Mouse (Mus musculus) stomach, postnatal 0 days (tissue): Measurements from ENCODE around the gene Vwce. TPM values are rescaled to one million over a fixed set of nuclear protein-coding genes. Genes with fewer than 3 reads are reported as not detected.

ENCODE experiments used
- ATAC-seq: fragments of 200-750 bp; cut with Nextera tagmentation; 2 replicates; pipeline ENCODE4 v1.8.0; 2017; ENCODE audit not compliant: low FRiP score, low TSS enrichment
- DNase-seq: peaks from one replicate; pipeline ENCODE4 v3.0.0-alpha.2; 2016; ENCODE audit warnings: low spot score
- H3K27ac ChIP-seq: fragments of 300-500 bp; sonication (generic); replicated peaks from 2 replicates; pipeline ENCODE4 v1.5.1; 2014; ENCODE audit warnings: mild to moderate bottlenecking, control low read depth
- H3K27me3 ChIP-seq: fragments of 300-500 bp; sonication (generic); 2 replicates; pipeline ENCODE4 v1.6.1; 2014; ENCODE audit warnings: low read length; ENCODE audit not compliant: control insufficient read depth, insufficient read depth
- H3K36me3 ChIP-seq: fragments of 300-500 bp; sonication (generic); 2 replicates; pipeline ENCODE4 v1.6.1; 2014; ENCODE audit warnings: low read length, mixed read lengths; ENCODE audit not compliant: control insufficient read depth, insufficient read depth
- H3K4me1 ChIP-seq: fragments of 300-500 bp; sonication (generic); replicated peaks from 2 replicates; pipeline ENCODE4 v1.6.1; 2014; ENCODE audit warnings: antibody characterized with exemption; ENCODE audit not compliant: control insufficient read depth, insufficient read depth
- H3K4me2 ChIP-seq: fragments of 300-500 bp; sonication (generic); replicated peaks from 2 replicates; pipeline ENCODE4 v1.6.1; 2014; ENCODE audit warnings: low read depth, mild to moderate bottlenecking, control low read depth, moderate library complexity
- H3K4me3 ChIP-seq: fragments of 300-500 bp; sonication (generic); 2 replicates; pipeline ENCODE4 v1.5.1; 2014; ENCODE audit warnings: low read depth, low read length, control low read depth
- H3K9ac ChIP-seq: fragments of 300-500 bp; sonication (generic); 2 replicates; pipeline ENCODE4 v1.6.1; 2014; ENCODE audit warnings: mild to moderate bottlenecking, low read length, control low read depth, mixed read lengths
- H3K9me3 ChIP-seq: fragments of 300-500 bp; sonication (generic); 2 replicates; pipeline ENCODE4 v1.6.1; 2016; ENCODE audit warnings: low read length; ENCODE audit not compliant: control insufficient read depth
- CTCF ChIP-seq: IDR thresholded peaks from 2 replicates; pipeline ENCODE4 v1.5.1; 2016; ENCODE audit warnings: antibody characterized with exemption, low read depth, mild to moderate bottlenecking, moderate library complexity
- EP300 ChIP-seq: optimal IDR thresholded peaks from 2 replicates; pipeline ENCODE3; 2016; ENCODE audit warnings: antibody characterized with exemption
- WGBS: fragments of 180-500 bp; shearing (Covaris S2); extraction: QIAGEN DNeasy Blood & Tissue Kit; methylation state at CpG from one replicate; pipeline ENCODE4 v1.1.7; 2014; 5-methylcytosine and 5-hydroxymethylcytosine counted together
- polyA plus RNA-seq: library from polyadenylated mRNA; unstranded; fragments of >200 nt; fragmentation: Nextera tagmentation; extraction: Ambion mirVana; gene quantifications from 2 replicates; pipeline ENCODE4 v1.2.1, GENCODE M21; 2015

The Vwce gene
- polyA plus RNA-seq, 1 experiment from 2014 or later, result 0.51 TPM

DNA sequence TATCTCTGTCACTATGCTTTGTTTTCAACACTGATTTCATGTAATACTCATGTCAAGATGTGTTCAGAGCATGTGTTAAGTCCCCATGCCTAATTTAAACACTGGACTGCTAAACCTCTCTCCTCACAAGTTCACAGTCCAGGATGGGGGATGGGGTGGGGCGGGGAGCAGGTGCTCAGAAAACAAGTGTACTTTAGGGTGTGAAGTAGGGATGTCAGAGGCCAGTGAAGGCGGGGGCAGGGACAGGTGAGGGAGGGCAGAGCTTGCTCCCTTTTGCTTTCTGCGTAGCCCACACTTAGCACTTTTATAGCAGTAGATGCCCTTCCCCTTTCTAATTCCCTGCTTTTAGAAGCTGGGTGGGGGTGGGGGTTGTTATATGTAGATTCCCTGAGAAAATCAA lies 31.1 kb downstream of the Vwce start:
- H3K27me3 ChIP-seq, result no peaks in the 10 kb centered on the region
- H3K36me3 ChIP-seq, result no peaks in the 10 kb centered on the region
- no peak overlapping the region for H3K9ac ChIP-seq
- TF ChIP-seq EP300, result no peak
- no peak for TF ChIP-seq CTCF
- no peak overlapping the region for H3K4me2 ChIP-seq
- H3K4me3 ChIP-seq, result no peak overlapping the region
- no peak for DNase-seq
- no peaks in the 10 kb centered on the region for H3K9me3 ChIP-seq
- ATAC-seq, result no peak
- no peak overlapping the region for H3K27ac ChIP-seq
- H3K4me1 ChIP-seq, result no peaks in the 10 kb centered on the region
- WGBS, result 63% methylated on average over 3 of the region's 3 CpGs

DNA sequence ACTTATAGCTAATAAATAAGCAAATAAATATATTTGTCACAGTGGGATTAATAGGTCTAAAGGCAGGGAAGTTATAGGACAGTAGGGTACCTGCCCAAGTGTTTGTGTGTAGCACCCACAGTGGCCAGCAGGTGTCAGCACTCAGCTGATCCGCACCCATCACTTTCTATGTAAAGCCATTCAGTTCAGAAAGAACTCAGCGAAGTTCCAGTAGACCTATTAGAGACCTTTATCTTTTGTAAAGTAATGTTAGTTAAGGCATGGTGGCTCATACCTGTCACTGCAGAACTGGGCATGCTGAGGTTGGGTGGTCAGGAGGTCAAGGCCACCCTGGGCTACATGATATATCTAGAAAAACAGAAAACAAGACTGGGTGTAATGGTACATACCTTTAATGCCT lies 31.5 kb downstream of the Vwce start:
- Histone ChIP-seq H3K9me3 (no peaks in the 10 kb centered on the region), H3K36me3 (no peaks in the 10 kb centered on the region), H3K4me1 (no peaks in the 10 kb centered on the region), H3K27ac (no peak overlapping the region), H3K27me3 (no peaks in the 10 kb centered on the region), H3K4me3 (no peak overlapping the region), H3K4me2 (no peak overlapping the region), H3K9ac (no peak overlapping the region)
- ATAC-seq (0 out of 2 replicates have a peak, but pooled peaks have one; percentile 11), DNase-seq (peak; percentile 78)
- no peak for TF ChIP-seq EP300
- TF ChIP-seq CTCF, result peak; percentile 89
- WGBS, result 6% methylated on average over 2 of the region's 2 CpGs

GRCm38 (mm10) chr19:10671319-10671718 lies 37.3 kb downstream of the Vwce start:
- H3K36me3 ChIP-seq, result no peaks in the 10 kb centered on the region
- peak; percentile 62 for DNase-seq
- no peak overlapping the region for H3K9ac ChIP-seq
- no peak overlapping the region for H3K27ac ChIP-seq
- TF ChIP-seq EP300, result peak; percentile 1
- TF ChIP-seq CTCF, result no peak
- no peak overlapping the region for H3K4me3 ChIP-seq
- H3K4me2 ChIP-seq, result no peak overlapping the region
- 70% methylated on average over 4 of the region's 4 CpGs for WGBS
- ATAC-seq, result peak; percentile 36
- no peaks in the 10 kb centered on the region for H3K27me3 ChIP-seq
- no peaks in the 10 kb centered on the region for H3K9me3 ChIP-seq
- H3K4me1 ChIP-seq, result no peaks in the 10 kb centered on the region

DNA sequence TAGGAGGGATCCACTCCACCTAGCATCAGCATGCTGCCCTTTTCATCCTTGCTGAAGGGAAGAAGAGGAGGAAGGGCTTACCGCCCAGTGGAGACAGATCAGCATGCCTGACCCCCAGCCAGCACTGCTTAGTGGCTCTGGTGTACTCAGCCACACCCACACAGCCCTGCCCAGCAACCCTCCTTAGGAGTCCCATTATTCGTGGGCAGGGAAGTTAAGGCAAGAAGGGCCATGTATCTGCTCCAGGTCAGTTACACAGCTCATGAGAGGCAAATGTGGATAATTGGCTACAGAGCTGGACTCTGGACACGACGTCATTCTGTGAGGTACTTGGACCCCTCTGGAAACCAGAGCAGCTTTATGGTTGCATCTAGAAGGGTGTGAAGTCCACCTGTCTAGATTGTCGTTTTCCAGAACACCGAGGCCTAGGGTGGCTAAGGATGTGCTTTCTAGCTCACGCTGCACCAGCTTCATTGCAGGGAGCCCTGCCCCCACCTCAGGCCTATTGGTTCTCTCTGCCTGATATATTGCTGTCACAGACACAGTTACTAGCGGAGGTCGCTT lies 37.9 kb downstream of the Vwce start:
- Histone ChIP-seq H3K9me3 (no peaks in the 10 kb centered on the region), H3K4me3 (no peak overlapping the region), H3K27me3 (no peaks in the 10 kb centered on the region), H3K4me2 (no peak overlapping the region), H3K9ac (no peak overlapping the region), H3K36me3 (no peaks in the 10 kb centered on the region), H3K4me1 (no peaks in the 10 kb centered on the region), H3K27ac (no peak overlapping the region)
- DNase-seq (peak; percentile 67), ATAC-seq (peak; percentile 27)
- peak; percentile 45 for TF ChIP-seq EP300
- no peak for TF ChIP-seq CTCF
- 60% methylated on average over 9 of the region's 9 CpGs for WGBS

GRCm38 (mm10) chr19:10673275-10673674 lies 39.3 kb downstream of the Vwce start:
- Histone ChIP-seq H3K9ac (no peak overlapping the region), H3K27ac (no peak overlapping the region), H3K4me2 (no peak overlapping the region), H3K36me3 (no peaks in the 10 kb centered on the region), H3K4me1 (no peaks in the 10 kb centered on the region), H3K4me3 (no peak overlapping the region), H3K27me3 (no peaks in the 10 kb centered on the region), H3K9me3 (no peaks in the 10 kb centered on the region)
- TF ChIP-seq EP300 (no peak), CTCF (no peak)
- 53% methylated on average over 1 of the region's 1 CpGs for WGBS
- DNase-seq, result peak; percentile 30
- no peak for ATAC-seq

GRCm38 (mm10) chr19:10676656-10677055 lies 42.6 kb downstream of the Vwce start:
- no peaks in the 10 kb centered on the region for H3K9me3 ChIP-seq

More at GRCm38 (mm10) chr19:10676656-10677055, 42.6 kb downstream of the Vwce start:
- Histone ChIP-seq H3K27me3 (no peaks in the 10 kb centered on the region), H3K4me3 (peak overlapping the region; percentile 26; the same call in 1 of the 2 replicates), H3K4me2 (peak overlapping the region; percentile 36), H3K36me3 (no peaks in the 10 kb centered on the region), H3K27ac (peak overlapping the region; percentile 40; the same call in 1 of the 2 replicates), H3K9ac (no peak overlapping the region), H3K4me1 (no peaks in the 10 kb centered on the region)
- 81% methylated on average over 16 of the region's 16 CpGs for WGBS
- DNase-seq, result no peak
- TF ChIP-seq EP300 (no peak), CTCF (no peak)
- no peak for ATAC-seq
